ENCODE assay signal across 19 mouse cellular contexts in genomic region chr2:59302430-59302829, GRCm38 (mm10).
A peak's percentile ranks its signal among the peaks of the same experiment; 100 is the strongest.
DNase-seq lines count a peak whose midpoint lies in the region; ATAC-seq and TF ChIP-seq lines count a peak whose summit lies in the region.
"Had no signal": no experiment of that assay in that cellular context is flagged by ENCODE, and none has a peak within 500 bp of the region (broad histone marks: within the 10 kb centered on the region; RNA-seq: fewer than 3 reads in every experiment).

No protein-coding gene starts in this region.

- no peaks in the 10 kb centered on the region for H3K9me3 ChIP-seq in forebrain, postnatal 0 days (ENCODE audit: low read length)
- no peaks in the 10 kb centered on the region for H3K9me3 ChIP-seq in forebrain, embryonic 13.5 days (replicated peaks)
- H3K9me3 ChIP-seq: heart, embryonic 12.5 days; limb, embryonic 15.5 days had no signal

- peaks cover 10% of the 10 kb centered on the region for H3K4me1 ChIP-seq in forebrain, postnatal 0 days (ENCODE audit: insufficient read depth)
- peaks cover 21% of the 10 kb centered on the region for H3K4me1 ChIP-seq in forebrain, embryonic 13.5 days
- H3K4me1 ChIP-seq: limb, embryonic 15.5 days had no signal

- TF ChIP-seq CTCF in forebrain, postnatal 0 days (IDR thresholded peaks at IDR 0.05; ENCODE audit: low read depth): no peak
- no peak for TF ChIP-seq CTCF in layer of hippocampus, adult 2 months (conservative IDR thresholded peaks at IDR 0.05)

- no peaks in the 10 kb centered on the region for H3K27me3 ChIP-seq in forebrain, postnatal 0 days (ENCODE audit: insufficient read depth, low read length)
- no peaks in the 10 kb centered on the region for H3K27me3 ChIP-seq in forebrain, embryonic 13.5 days
- H3K27me3 ChIP-seq: heart, embryonic 12.5 days; limb, embryonic 15.5 days had no signal

- DNase-seq in forebrain, postnatal 0 days: no peak
- DNase-seq in layer of hippocampus, adult 2 months (ENCODE audit: low spot score in 2 of 2): no peak
- DNase-seq in layer of hippocampus, postnatal 36 days: no peak
- DNase-seq in adrenal gland, postnatal 10 days: peak; percentile 36
- DNase-seq in adrenal gland, postnatal 36 days: peak; percentile 53 to 63
- DNase-seq in retina, postnatal 1 day: no peak
- no peak for DNase-seq in cerebellum, adult 11-12 months
- DNase-seq: gastrocnemius, postnatal 14 days; heart, adult 11 months; heart, postnatal 14 days; kidney, adult 18-20 months; right cerebral cortex, postnatal 25 days; spleen, adult 18-20 months; thymus, postnatal 14 days had no signal

- H3K36me3 ChIP-seq in forebrain, postnatal 0 days (ENCODE audit: insufficient read depth): peaks cover 12% of the 10 kb centered on the region; the same call in 1 of the 2 replicates
- peaks cover 23% of the 10 kb centered on the region for H3K36me3 ChIP-seq in forebrain, embryonic 13.5 days (ENCODE audit: poor library complexity, severe bottlenecking)

- WGBS in forebrain, postnatal 0 days: 46% methylated on average over 6 of the region's 6 CpGs
- WGBS in forebrain, embryonic 13.5 days: 54% methylated on average over 6 of the region's 6 CpGs

- H3K27ac ChIP-seq in forebrain, postnatal 0 days (ENCODE audit: low read depth, low read length): no peak overlapping the region
- no peak overlapping the region; the same call in 1 of the 2 replicates for H3K27ac ChIP-seq in forebrain, embryonic 13.5 days
- H3K27ac ChIP-seq in layer of hippocampus, adult 2 months: peak overlapping the region; percentile 32; the same call in 1 of the 2 replicates
- H3K27ac ChIP-seq: limb, embryonic 15.5 days; liver, embryonic 14.5 days had no signal

- no peak overlapping the region for H3K4me2 ChIP-seq in forebrain, postnatal 0 days (ENCODE audit: low read depth)
- H3K4me2 ChIP-seq in forebrain, embryonic 13.5 days: no peak overlapping the region
- H3K4me2 ChIP-seq: heart, embryonic 12.5 days; limb, embryonic 15.5 days; lung, embryonic 14.5 days had no signal

- ATAC-seq in forebrain, postnatal 0 days: 0 out of 2 replicates have a peak, but pooled peaks have one; percentile 25
- ATAC-seq in forebrain, embryonic 13.5 days: no peak

- H3K4me3 ChIP-seq in forebrain, postnatal 0 days (ENCODE audit: low read depth, low read length): no peak overlapping the region
- no peak overlapping the region for H3K4me3 ChIP-seq in forebrain, embryonic 13.5 days
- H3K4me3 ChIP-seq in layer of hippocampus, adult 2 months: no peak overlapping the region
- H3K4me3 ChIP-seq: heart, embryonic 12.5 days; limb, embryonic 15.5 days had no signal

- H3K9ac ChIP-seq in forebrain, postnatal 0 days: no peak overlapping the region
- H3K9ac ChIP-seq in forebrain, embryonic 13.5 days: no peak overlapping the region
- H3K9ac ChIP-seq: heart, embryonic 12.5 days; limb, embryonic 15.5 days; liver, embryonic 14.5 days; lung, embryonic 14.5 days had no signal

Comparison
In these comparisons a context has a peak if more than half of its experiments do, and no peak if none do; other contexts are left out.
1. DNase-seq: peak in adrenal gland, postnatal 10 days (single experiment) and adrenal gland, postnatal 36 days (2 of 2); none in forebrain, postnatal 0 days (single experiment), layer of hippocampus, adult 2 months (0 of 2), layer of hippocampus, postnatal 36 days (0 of 2), retina, postnatal 1 day (single experiment) and cerebellum, adult 11-12 months (single experiment).